Mouse (Mus musculus) ZHBTc4 (cell line): Measurements from ENCODE around the gene Ccdc187.

ENCODE experiments used
- DNase-seq: peaks from one replicate; pipeline ENCODE4 v3.0.0-alpha.2; 2011; ENCODE audit warnings: low read depth, low spot score

Ccdc187 gene

GRCm38 (mm10) chr2:26316576-26317246 is 22.4 kb upstream of the Ccdc187 start:
- DNase-seq = no peak

GRCm38 (mm10) chr2:26315925-26316311 is 21.6 kb upstream of the Ccdc187 start:
- peak; percentile 55 for DNase-seq

GRCm38 (mm10) chr2:26315072-26315924 is 20.9 kb upstream of the Ccdc187 start, which contains the start of gene Gpsm1:
Gpsm1 (plus strand) TSS chr2:26315515.
- DNase-seq = peak; percentile 57

GRCm38 (mm10) chr2:26314281-26315071 is 20.1 kb upstream of the Ccdc187 start:
- DNase-seq = peak; percentile 18

GRCm38 (mm10) chr2:26313394-26313793 is 19.0 kb upstream of the Ccdc187 start:
- no peak for DNase-seq

GRCm38 (mm10) chr2:26312812-26313211 is 18.5 kb upstream of the Ccdc187 start:
- DNase-seq = no peak

GRCm38 (mm10) chr2:26311936-26312335 is 17.6 kb upstream of the Ccdc187 start:
- no peak for DNase-seq

GRCm38 (mm10) chr2:26309739-26310138 is 15.4 kb upstream of the Ccdc187 start:
- DNase-seq = peak; percentile 30

- no peak for DNase-seq
Measured at GRCm38 (mm10) chr2:26306702-26307101, 12.3 kb upstream of the Ccdc187 start.

- no peak for DNase-seq
Measured at GRCm38 (mm10) chr2:26305555-26305954, 11.2 kb upstream of the Ccdc187 start.

GRCm38 (mm10) chr2:26304711-26305110 is 10.4 kb upstream of the Ccdc187 start:
- peak; percentile 66 for DNase-seq

GRCm38 (mm10) chr2:26302005-26302503 is 7.7 kb upstream of the Ccdc187 start:
- no peak for DNase-seq

GRCm38 (mm10) chr2:26300808-26301174 is 6.4 kb upstream of the Ccdc187 start:
- DNase-seq = peak; percentile 86

GRCm38 (mm10) chr2:26300161-26300807 is 5.9 kb upstream of the Ccdc187 start:
- DNase-seq = no peak

- DNase-seq = no peak
Measured at GRCm38 (mm10) chr2:26299336-26299735, 5.0 kb upstream of the Ccdc187 start.

- peak; percentile 87 for DNase-seq
Measured at GRCm38 (mm10) chr2:26298856-26299230, 4.5 kb upstream of the Ccdc187 start.

GRCm38 (mm10) chr2:26298208-26298855 is 4.0 kb upstream of the Ccdc187 start:
- peak; percentile 68 for DNase-seq

- no peak for DNase-seq
Measured at GRCm38 (mm10) chr2:26296606-26297195, 2.3 kb upstream of the Ccdc187 start.

GRCm38 (mm10) chr2:26290133-26290532 is 4.2 kb downstream of the Ccdc187 start:
- no peak for DNase-seq

- DNase-seq = no peak
Measured at GRCm38 (mm10) chr2:26286391-26286790, 8.0 kb downstream of the Ccdc187 start.
